Mouse (Mus musculus): ENCODE results near the gene Tmbim6. TPM values are rescaled to one million over a fixed set of nuclear protein-coding genes. Genes with fewer than 3 reads are reported as not detected.
"Not testable (repeated sequence)": the region's sequence is repeated elsewhere in the genome, so short reads cannot be mapped to it uniquely, and the experiment has no call there.

Tmbim6 gene
- total RNA-seq, 2 experiments from 2014 or later, result 216 to 219 TPM

GRCm38 (mm10) chr15:99440816-99441457, 48.3 kb downstream of the Tmbim6 start:
- intact Hi-C loops (cut with DNase I), result no loop called here
- peak in 1 of 2 experiments; percentile 48 for DNase-seq

- intact Hi-C loops (cut with DNase I), result loop anchor here (2.0 kb wide), 1 partner anchor 14 kb away; the partner anchor contains the start of gene Nckap5l
- DNase-seq, result no peak
Measured at GRCm38 (mm10) chr15:99442358-99442757, 49.7 kb downstream of the Tmbim6 start.

- intact Hi-C loops (cut with DNase I), result no loop called here
- DNase-seq, result no peak
Measured at GRCm38 (mm10) chr15:99445567-99445966, 52.9 kb downstream of the Tmbim6 start.

GRCm38 (mm10) chr15:99446136-99446535, 53.5 kb downstream of the Tmbim6 start:
- DNase-seq; intact Hi-C loops (cut with DNase I): not testable (repeated sequence)

GRCm38 (mm10) chr15:99449131-99449750, 56.6 kb downstream of the Tmbim6 start:
- intact Hi-C loops (cut with DNase I), result no loop called here
- DNase-seq, result peak; percentile 59 to 71

GRCm38 (mm10) chr15:99449751-99450280, 57.1 kb downstream of the Tmbim6 start:
- intact Hi-C loops (cut with DNase I), result no loop called here
- DNase-seq, result no peak

GRCm38 (mm10) chr15:99453153-99453900, 60.6 kb downstream of the Tmbim6 start:
- intact Hi-C loops (cut with DNase I), result no loop called here
- DNase-seq, result no peak

- no peak for DNase-seq
- intact Hi-C loops (cut with DNase I), result loop anchor here (5.0 kb wide), 1 partner anchor 32 kb away; no protein-coding TSS in a partner anchor
Measured at GRCm38 (mm10) chr15:99454585-99455279, 62.0 kb downstream of the Tmbim6 start.

GRCm38 (mm10) chr15:99455415-99455814, 62.7 kb downstream of the Tmbim6 start:
- no peak for DNase-seq
- intact Hi-C loops (cut with DNase I), result loop anchor here (5.0 kb wide), 1 partner anchor 33 kb away; no protein-coding TSS in a partner anchor

- DNase-seq, result peak in 1 of 2 experiments; percentile 34
- intact Hi-C loops (cut with DNase I), result loop anchor here (2.0 to 5.0 kb wide), 2 partner anchors 14 to 34 kb away; no protein-coding TSS in a partner anchor
Measured at GRCm38 (mm10) chr15:99456338-99456962, 63.8 kb downstream of the Tmbim6 start.

GRCm38 (mm10) chr15:99456963-99457605, 64.4 kb downstream of the Tmbim6 start:
- DNase-seq, result peak; percentile 75 to 78
- intact Hi-C loops (cut with DNase I), result loop anchor here (2.0 to 5.0 kb wide), 2 partner anchors 14 to 35 kb away; no protein-coding TSS in a partner anchor

GRCm38 (mm10) chr15:99457606-99458401, 65.1 kb downstream of the Tmbim6 start, which contains the start of gene Nckap5l:
Gene Nckap5l (minus strand): TSS chr15:99457748.
- DNase-seq, result peak; percentile 93
- intact Hi-C loops (cut with DNase I), result loop anchor here (2.0 to 5.0 kb wide), 2 partner anchors 15 to 36 kb away; no protein-coding TSS in a partner anchor

Other genes starting within 250 kb of the Tmbim6 start
- gene Kcnh3, start 168.0 kb upstream of the Tmbim6 start, total RNA-seq (2021), result under 1 TPM; 0.36 to 0.68 TPM
- gene Mcrs1, start 140.9 kb upstream of the Tmbim6 start, total RNA-seq (2021), result 10 to 100 TPM; 57.5 to 61.6 TPM
- 10 to 100 TPM; 25.5 to 26.3 TPM for gene Prpf40b, start 97.8 kb upstream of the Tmbim6 start, total RNA-seq (2021)
- gene Fam186b, start 97.0 kb upstream of the Tmbim6 start, total RNA-seq (2021), result not detected
- gene Fmnl3, start 22.4 kb upstream of the Tmbim6 start, total RNA-seq (2021), result 10 to 100 TPM; 29.4 to 29.7 TPM
- 10 to 100 TPM; 11.2 to 13.6 TPM for gene Nckap5l, start 64.9 kb downstream of the Tmbim6 start, total RNA-seq (2021)
- 1 to 10 TPM; 3.9 to 4.9 TPM for gene Bcdin3d, start 81.8 kb downstream of the Tmbim6 start, total RNA-seq (2021)
- gene Faim2, start 135.3 kb downstream of the Tmbim6 start, total RNA-seq (2021), result under 1 TPM; 0.12 to 0.74 TPM
- not detected for gene Aqp2, start 186.2 kb downstream of the Tmbim6 start, total RNA-seq (2021)
- 1 to 10 TPM in 1 of 2 experiments, under 1 TPM in 1; 0.63 to 1.2 TPM for gene Aqp5, start 197.9 kb downstream of the Tmbim6 start, total RNA-seq (2021)
- not detected for gene Aqp6, start 208.5 kb downstream of the Tmbim6 start, total RNA-seq (2021)